Mouse (Mus musculus) cerebellum, postnatal 36 days (tissue): ENCODE measurements at regions not wholly inside any gene's neighbourhood (a gene's known extent, or its start where the extent isn't known, plus 50 kb on each side); places are given as distances from the start of the nearest gene placed in this dataset.

Experiments
- DNase-seq, 2 experiments: peaks; one replicate each; pipeline ENCODE4 v3.0.0; 2021 to 2022; ENCODE audit warnings: mixed read lengths in 2 of 2

DNA sequence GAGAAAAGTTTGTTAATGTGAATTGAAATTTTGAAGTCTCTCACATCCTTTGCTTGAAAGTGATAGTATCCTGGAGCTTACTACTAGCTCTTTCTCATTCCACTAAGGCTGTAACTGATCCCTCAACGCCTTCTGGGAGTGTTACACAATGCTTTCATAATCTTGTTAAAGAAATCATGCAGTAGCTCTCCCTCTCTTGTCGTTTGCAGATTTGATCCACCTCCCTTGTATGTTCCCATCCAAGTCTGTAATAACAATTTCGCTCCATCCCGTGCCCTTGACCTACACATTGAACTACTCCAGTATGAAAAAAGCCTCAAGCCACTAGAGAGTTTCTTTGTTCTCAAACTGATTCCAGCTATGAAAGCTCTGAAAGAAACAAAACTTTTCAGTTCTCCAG lies 63.9 kb upstream of the Fibin start:
- no peak for DNase-seq

GRCm38 (mm10) chr2:110452694-110453093 lies 89.7 kb upstream of the Fibin start:
- DNase-seq, result no peak

DNA sequence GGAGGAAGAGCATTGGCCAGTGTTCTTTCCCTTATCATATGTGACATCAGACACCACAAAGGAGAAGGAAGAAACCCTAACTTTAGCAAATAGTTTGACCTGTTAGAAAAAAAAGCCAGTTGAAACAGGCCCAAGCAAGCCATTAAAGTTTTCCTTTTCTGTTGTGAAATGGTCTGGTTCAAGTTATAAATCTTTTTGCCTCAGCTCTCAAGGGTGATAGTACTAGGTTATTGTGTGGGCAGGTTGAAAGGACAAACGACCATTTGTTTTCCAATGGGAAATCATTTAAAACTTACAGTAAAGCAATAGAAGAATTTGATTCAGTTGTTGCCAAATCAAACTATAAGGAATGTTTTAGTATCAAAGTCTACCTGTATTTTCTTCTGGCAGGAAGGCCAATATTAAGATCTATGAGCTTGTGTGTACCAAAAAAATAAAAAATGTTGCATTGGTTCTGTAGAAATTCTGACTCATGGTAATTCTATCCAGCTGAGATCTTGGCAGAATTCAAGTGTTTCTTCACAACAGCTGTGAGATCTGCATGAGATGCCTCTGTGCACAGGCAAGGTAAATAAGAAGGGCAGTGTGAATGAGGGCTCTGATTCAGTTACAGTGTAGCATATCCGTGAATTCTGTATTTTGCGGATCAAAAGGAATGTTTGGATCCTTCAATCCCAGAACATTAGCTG lies 109.5 kb upstream of the Fibin start:
- DNase-seq, result no peak

- no peak for DNase-seq
Observed at GRCm38 (mm10) chr2:110476591-110476990, 113.6 kb upstream of the Fibin start.

- DNase-seq, result no peak
Observed at GRCm38 (mm10) chr2:110481327-110481726, 115.8 kb upstream of the Slc5a12 start.

DNA sequence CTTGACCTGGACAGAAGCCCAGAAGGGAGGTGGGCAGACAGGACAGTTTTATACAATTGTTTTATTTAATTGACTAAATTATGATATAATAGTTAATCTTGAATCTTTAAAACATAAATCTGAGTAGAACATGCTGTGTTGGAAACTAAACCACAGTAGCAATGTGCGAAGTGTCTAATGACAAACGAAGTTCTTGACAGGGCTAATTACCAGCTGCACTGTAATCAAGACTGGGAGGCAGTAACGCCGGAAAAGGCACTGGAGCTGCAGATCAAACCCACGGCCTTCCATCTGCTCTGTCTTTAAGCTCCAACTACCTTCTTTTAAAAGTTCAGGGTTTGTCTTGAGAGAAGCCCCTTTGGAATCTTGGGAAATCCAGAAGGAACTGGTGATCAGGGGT lies 110.9 kb upstream of the Slc5a12 start:
- DNase-seq, result no peak

GRCm38 (mm10) chr2:110486724-110487123 lies 110.4 kb upstream of the Slc5a12 start:
- DNase-seq, result peak; percentile 7 to 8

GRCm38 (mm10) chr2:110487950-110488349 lies 109.1 kb upstream of the Slc5a12 start:
- no peak for DNase-seq

DNA sequence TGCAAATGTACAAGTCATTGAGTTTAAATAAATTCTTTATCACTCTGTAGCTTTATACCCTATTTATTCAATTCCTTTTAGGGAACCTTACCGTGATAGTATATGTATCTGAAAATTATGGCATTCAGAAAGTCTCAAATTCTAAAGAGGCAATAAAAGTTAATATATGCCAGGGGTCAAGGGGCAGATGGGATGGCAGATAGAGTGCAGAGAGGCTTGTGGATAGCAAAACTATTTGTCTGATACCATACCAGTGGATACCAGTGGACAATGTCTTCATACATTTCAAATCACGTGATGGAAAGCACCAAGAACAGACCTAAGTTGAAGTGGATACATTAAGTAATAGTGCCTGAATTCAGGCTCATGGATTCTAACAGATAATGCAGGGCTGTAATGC lies 95.3 kb upstream of the Slc5a12 start:
- DNase-seq, result no peak

- no peak for DNase-seq
Observed at GRCm38 (mm10) chr2:110508162-110508748, 88.8 kb upstream of the Slc5a12 start.

DNA sequence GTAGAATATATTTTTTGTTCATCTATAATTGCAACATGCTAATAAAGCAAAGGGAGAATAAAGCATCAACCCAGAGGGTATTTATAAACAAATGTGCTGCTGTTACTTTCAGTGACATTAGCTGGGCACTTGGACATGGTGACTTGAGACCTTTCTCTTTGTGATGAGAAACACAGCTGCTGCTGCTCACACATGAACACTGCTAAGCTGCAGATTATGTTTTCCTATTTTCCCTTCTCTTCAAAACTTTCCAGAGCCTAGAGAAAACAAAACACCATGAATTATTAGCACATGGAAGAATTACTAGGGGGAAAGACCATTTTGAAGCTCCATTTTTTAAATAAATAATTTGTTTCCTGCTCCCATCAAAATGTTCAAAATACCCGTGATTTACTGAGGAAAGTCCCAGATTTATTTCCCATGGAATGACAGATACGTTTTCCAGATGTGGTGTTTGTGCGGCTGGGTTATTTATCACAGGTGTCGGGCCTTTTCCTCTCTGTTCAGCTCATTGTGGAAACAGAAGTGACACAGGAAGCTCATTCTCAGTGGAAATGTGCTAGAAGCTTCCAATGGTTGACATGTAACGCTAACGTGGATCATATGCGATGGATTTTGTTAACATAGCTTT lies 73.8 kb upstream of the Slc5a12 start:
- no peak for DNase-seq

GRCm38 (mm10) chr2:110528191-110528590 lies 68.9 kb upstream of the Slc5a12 start:
- no peak for DNase-seq

DNA sequence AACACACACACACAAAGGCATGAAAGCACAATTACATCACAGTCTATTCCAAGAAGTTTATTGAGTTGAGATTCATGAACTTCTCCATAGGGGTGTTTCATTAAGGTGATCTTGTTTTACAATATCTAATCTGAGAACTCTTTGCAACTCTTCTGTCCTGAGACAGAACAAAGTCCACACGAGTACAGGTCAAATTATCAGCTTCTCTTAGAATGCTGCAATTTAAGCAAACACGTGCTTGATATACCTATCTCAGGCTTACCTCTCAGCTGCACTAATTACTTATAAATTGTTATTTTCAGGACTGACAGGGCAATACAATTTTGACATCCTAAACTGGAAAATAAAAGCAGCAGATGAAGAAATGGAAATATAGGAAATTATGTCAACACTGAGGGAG lies 57.0 kb upstream of the Slc5a12 start:
- DNase-seq, result no peak

DNA sequence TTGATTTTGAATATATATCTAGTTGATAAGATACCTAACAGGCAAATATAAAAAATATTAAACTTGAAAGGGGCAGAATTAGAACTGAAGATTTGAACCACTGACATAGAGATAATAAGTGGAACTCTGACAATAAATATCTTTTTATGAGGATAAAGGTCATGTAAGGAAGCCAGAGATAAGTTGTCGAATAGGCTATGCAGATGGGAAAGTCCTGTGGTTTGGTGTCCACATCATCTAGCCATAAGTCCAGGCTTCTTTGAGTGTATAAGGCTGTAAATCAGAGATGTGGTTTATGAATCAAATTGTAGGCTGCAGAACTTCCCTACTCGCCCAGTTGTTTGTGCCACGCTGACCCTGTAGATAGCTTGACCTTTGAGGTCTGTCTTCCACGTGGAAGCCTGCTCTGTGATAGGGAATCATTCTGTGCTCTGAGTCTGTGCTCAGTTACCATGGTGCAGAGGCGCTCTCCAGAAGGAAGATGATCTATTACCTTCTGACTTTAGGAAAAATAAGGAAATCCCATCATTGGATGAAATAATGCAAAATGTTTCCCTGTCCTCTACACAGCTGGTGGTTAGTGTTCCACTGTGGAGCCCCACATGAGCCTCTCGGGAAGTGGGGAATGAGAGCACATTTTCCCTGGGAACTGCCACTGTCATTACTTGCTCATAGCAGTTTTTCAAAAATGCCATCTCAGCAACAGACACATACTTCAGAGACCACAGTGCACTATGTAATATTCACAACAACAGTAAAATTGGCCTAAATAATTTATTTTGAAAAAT lies 56.3 kb upstream of the Slc5a12 start:
- no peak for DNase-seq

GRCm38 (mm10) chr2:110541358-110541737 lies 55.8 kb upstream of the Slc5a12 start:
- DNase-seq, result no peak
